Mouse (Mus musculus) adrenal gland, postnatal 14 days (tissue): ENCODE data around the gene Itpr2. TPM values are rescaled to one million over a fixed set of nuclear protein-coding genes. Genes with fewer than 3 reads are reported as not detected.

Experiments used
- DNase-seq: peaks from one replicate; pipeline ENCODE4 v3.0.0; 2021; ENCODE audit warnings: mixed read lengths
- total RNA-seq: library from RNA; stranded (reverse); gene quantifications from 2 replicates; pipeline ENCODE4 v1.2.3, GENCODE M21; 2021

Itpr2 gene
- total RNA-seq, 1 experiment from 2014 or later = 93.3 TPM

DNA sequence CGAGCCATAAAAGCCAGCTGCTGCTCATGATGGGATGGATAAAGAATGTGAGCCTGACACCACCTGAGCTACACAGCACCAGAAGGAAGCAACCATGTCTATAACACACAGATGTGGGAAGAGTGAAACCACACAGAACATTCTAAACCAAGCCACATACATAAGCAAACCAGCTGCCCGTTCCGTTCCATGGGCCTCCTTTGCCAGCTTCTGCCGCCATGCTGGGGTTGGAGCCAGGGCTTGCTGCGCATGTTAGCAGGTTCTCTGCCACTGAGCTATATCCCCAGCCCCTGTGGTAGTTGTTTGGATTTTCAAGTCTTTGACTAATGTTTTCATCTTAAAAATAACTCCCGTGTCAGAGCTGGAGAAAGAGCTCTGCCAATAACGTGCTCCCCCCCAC, 87.9 kb downstream of the Itpr2 start:
- no peak for DNase-seq

DNA sequence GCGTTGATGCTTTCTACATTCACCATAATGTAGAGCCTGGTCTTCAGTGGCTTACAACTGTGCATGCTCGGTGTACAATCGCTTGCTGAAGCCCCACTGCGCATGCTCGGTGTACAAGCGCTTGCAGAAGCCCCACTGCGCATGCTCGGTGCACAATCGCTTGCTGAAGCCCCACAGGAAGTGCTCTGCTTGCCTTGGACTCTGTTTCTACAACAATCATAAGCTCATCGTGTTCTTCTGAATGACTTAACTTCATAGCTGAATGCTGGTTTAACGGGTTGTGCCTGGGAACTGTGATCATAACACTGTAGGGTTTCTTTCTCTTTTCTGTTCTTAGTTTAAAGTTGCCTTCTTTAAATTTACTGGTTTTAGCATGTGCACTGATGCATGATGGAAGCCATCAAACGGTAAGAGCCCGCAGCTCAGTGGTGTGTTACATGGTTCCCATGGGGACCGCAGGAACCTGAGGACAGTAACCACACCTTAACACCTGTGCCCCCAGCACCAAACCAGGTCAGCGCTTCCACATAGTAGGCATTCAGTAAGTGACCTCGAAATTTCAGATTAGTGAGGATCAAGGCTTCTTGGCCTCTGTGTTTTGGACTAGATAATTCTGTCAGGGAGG, 90.5 kb downstream of the Itpr2 start:
- DNase-seq = no peak

DNA sequence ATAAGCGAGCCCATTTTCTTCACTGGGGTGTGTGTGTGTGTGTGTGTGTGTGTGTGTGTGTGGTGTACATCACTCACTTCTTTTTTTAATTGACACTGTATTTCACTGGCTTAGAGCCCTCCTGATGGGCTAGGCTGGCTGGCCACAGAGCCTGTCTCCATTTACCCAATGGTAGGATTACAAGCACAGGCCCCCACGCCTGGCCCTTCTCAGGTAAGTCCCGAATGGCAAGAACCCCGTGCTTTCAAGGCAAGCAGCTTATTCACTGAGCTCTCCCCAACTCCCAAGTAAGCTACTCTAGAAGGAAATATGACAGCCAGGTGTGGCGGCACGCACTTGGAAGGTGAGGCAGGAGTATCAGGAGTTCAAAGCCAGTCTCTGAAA, 91.6 kb downstream of the Itpr2 start:
- DNase-seq = no peak

DNA sequence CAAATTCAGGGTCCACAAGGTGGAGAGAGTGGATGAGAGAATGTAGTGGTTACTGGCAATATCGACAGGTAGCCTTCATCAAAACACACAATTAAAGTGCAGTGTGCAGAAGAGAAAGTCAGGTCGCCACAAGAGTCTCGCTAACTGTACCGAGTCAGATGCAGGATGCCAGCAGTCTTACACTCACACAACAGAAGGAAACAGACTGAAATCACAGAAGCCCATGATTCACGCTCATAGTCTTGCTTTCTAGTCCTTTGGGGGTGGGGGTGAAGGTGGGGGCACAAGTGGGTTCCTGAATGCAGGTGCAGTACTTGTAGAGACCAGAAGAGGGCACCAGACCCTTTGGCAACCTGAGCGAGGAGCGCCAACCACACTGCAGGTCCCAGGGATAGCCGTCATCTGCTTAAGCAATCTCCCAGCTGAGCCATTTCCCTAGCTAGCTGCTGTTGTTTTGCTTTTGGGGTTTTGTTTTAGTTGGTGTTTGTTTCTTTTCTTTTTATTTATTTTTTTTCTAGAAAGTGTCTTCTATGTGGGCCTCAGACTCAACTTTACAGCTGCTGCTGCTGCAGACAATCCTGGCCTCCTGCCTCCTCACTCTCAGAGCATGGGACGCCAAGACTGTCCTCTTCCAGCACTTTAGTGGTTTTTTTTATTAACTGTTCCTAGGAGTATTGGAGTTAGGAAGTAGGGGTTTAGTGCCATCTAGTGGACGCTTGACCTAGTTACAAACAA, 92.2 kb downstream of the Itpr2 start:
- DNase-seq = peak; percentile 90

DNA sequence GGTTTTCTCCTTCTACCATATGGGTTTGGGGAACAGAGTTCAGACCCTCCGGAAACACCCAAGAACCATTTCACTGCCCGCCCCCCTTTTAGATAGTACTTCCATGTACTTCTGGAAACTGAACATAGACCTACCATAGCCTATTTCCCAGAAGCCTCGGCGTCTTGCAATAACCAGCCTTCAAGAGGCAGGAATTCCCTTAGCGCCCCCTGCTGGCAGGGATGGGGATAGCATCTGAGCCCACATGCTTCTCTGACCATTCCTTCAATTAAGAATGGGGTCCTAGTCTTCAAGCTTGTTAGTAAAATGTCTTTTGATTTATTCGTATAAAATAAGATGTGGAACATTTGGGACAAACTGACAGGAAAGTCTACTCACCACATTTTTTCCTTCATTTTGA, 96.6 kb downstream of the Itpr2 start:
- peak; percentile 77 for DNase-seq

DNA sequence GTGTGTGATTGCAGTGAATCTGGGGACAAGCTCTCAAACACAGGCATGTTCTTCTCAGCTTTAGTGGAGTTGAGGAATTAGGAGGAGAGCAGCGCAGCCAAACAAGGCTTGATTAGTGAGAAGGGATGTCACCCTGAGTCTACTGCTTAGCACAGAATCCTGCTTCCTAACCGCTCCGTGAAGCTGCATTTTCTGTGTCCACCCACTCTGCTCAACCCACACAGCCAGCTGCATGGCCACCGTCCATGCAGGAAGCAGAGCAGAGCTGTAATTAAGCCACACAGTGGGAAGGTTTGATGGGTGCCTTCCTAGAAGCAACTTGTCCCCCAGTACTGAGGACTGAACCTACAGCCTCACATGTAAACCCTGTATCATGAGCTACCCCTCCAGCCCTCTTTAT, 97.1 kb downstream of the Itpr2 start:
- no peak for DNase-seq

DNA sequence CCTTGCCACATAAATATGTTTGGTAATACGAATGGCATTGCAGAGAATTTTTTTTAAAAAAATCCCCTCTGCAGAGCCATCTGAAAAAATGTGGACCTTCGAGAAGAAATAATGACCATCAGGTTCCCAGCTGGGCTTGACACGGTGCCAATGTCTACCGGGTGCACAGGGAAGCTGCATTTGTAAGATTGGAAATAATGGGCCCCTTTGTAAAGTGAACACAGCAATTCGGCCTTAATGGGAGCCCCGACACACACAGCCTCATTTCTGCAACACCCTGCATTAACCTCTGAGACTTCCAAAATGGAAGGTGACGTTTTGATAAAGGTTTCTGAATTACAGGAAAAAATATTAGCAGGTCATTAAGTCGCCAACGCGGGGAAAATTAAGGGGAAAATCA, 97.9 kb downstream of the Itpr2 start:
- no peak for DNase-seq

DNA sequence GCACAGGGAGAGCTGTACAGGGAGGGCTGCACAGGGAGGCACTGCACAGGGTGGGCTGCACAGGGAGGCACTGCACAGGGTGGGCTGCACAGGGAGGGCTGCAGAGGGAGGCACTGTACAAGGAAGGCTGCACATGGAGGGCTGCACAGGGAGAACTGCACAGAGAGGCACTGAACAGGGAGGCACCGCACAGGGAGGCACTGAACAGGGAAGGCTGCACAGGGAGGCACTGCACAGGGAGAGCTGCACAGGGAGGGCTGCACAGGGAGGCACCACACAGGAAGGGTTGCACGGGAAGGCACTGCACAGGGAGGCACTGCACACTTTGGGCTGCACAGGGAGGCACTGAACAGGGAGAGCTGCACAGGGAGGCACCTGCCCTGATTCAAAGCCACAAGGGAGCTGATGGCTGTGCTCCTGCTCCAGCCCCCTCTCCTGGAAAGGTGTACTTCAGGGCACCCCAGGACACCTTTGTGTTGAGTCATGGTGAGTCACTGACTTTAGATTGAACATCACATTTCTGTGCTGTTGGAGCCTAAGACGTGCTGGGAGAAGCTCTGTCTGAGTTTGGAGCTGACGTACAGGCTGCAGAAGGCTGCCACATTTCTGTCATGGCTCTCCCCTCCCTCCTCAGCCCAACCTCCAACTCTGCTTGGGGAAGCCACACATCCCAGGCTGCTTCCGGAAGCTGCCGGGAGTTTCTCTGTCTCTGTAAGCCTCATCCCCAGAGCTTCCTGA, 98.9 kb downstream of the Itpr2 start:
- DNase-seq = no peak

DNA sequence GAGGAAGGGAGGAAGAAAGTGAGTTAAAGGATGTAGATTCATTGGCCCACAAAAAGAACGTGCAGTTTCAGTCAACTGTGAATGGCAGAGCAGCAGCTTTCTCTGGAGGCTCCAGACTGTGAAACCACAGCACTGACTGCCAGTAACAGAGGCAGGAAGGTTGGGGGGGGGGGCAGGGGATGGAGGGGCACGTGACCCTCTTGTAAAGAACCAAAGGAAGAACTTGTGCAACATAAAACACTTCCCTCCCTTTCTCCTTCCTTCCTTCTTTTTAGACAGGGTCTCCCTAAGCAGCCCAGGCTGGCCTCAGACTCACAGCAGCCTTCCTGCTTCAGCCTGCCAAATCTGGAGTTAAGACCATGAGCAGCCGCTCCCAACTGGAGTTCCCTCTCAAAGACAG, 104.2 kb downstream of the Itpr2 start:
- DNase-seq = no peak

DNA sequence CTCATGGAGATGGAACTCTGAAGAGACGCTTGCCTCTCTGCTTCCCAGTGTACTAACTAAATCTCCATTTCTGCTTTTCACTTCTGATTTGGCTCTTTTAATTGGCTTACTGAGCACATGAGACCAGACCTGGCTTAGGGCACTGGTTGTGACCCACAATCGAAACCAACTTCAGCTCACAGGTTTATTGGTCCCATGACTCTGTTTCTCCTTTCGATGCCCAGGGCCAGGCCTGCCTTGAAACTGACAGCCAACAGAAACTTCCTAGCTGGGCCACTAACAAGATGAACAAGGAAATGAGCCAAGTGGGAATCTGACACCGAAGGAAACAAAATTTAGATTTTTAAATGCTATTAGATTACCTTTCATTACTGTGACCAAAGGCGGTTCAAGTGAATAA, 105.8 kb downstream of the Itpr2 start:
- DNase-seq = no peak

DNA sequence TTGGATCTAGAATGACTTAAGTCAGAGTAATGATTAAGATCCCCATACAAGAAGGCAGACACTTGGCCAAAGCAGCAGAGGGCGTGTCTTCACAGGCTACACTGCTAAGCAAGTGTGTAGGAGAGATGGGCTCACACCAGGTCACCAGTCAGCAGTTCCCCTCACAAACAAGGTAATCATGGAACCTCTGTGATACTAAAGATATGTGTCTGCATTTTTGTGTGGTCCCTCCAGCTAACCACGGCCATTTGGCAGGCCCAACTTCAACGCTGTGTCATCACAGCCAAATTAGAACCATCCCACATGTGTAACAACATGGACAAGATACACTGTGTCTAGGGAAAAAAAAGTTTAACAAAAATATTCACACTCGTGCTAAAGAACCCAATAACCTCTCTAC, 106.4 kb downstream of the Itpr2 start:
- DNase-seq = no peak

DNA sequence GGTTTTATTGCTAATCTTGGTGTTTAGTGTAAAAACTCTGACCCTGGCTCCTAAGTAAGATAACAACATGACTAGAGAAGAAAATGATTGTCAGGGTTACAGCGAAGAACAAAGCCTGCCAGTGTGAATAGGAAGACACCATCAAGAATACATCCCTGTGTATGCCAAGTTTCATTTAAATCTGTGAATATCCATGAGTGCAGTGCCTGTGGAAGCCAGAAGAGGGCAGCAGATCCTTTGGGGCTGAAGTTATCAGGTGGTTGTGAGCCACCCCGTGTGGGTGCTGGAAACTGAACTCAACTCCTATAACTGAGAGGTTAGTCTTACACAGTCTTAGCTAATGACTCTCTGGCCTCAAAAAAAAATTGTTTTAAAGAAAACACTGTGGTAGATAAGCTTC, 109.8 kb downstream of the Itpr2 start:
- no peak for DNase-seq

DNA sequence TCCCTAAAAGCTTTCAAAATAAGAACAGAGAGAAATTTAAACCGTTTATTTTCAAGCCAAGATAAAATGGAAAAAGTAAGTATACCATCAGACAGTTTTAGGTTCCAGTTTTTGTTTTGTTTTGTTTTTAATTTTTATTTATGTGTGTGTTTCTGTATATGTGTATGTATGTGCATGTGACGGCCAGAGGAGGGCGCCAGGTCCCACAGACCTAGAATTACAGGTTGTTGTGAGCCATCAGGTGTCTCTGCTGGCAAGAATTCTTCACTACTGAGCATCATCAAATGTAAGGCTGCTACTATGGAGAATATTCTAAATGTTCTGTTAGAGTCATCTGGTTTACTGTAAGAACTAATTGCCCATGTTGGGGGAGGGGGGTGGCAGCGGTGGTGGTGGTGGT, 111.9 kb downstream of the Itpr2 start:
- DNase-seq = no peak

DNA sequence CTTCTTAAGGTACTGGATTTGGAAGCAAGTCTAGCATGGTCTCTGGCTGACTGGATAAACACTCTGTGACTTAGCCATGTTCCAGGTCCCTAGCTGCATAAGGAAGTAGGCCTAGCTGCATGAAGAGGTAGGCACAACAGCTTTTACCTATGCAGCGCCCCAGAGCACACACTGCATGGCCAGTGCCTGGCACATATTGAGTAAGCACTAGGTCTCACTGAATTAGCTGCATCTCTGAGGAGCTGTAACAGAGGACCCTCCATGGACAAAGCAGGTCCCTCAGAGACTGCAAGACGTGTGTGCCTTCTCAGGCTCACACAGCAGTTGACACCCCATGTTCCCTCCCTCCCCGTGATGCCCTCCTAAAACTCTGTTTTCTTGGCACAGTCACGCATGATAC, 114.0 kb downstream of the Itpr2 start:
- DNase-seq = no peak

DNA sequence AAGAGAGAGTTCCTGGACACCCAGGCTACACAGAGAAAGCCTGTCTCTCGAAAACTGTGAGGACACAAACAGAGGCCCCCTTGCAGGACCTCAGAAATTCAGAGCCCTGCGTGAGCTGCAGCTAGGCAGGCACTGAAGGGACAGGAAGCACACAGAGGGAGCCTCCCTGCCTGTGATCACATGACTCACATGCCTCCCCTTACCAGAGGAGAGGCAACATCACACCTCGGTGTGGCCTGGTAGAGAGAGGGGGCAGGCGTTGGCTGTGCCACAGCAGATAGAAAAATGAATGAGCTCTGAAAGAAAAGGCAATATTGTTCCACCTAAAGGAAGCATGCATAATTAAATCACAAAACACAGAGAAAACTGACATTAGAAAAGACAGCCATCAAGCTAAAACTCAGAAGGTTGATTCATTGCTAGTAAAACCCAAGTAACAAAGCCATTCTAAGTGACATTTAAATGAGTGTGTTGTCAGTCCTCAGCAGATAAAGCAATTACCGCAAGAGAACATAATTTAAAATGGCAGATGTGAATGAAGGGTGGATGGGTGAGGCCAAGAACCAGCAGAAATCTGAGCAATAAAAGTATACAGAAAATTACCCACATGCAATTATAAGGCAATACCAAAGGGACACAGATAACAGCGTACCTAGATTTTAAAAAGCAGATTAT, 114.8 kb downstream of the Itpr2 start:
- DNase-seq = peak; percentile 15

DNA sequence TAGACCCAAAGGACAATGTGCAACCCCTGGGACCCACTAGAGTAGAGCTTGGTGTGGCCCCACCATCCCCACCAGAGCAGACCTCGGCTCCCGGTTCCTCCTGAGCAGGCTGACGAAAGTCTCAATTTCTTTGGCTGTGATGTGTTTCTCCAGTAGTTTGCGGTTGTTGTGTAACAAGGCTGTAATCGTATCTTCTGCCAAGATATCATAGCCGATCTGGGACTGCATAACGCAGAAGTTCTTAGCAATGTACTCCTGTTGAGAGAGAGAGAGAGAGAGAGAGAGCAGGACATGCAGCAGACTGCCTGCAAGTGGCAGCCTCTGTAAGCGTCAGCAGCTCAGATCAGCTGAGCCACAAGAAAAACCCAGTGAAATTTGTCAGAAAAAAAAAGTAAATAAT, 122.8 kb downstream of the Itpr2 start:
- DNase-seq = no peak

DNA sequence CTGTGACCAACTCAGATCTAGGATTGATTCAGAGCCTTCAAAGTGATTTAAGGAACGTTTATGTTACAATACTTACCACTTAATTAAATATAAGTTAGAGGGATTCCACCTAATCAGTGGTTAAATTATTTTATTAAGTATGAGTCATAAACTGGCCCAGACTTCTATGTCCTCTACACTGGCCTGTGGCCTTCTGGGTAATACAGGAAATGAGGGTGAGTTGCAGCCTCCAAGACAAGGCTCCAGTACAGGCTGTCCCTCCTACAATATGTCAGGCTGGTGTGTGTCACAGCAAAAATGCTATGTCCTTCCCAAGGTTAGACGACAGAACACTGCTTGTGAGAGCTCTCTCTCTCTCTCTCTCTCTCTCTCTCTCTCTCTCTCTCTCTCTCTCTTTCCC, 130.5 kb downstream of the Itpr2 start:
- DNase-seq = peak; percentile 59

DNA sequence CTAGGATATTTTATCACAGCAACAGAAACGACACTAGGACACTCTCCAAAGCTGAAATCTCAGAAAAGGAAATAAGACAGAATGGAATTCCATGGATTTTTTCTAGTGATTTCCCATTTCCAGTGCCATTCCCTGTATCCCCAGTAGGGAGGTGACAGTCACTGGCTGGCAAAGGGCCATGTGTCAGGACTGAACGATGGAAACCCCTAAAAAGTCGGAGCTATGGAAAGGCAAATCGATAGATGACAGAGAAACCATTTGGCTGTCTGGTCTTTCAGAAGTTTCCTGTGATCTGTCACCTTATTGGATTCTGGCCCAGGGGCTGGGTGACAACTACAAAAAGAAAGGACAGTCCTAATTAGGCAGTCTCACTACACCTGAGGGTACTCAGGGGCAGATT, 135.8 kb downstream of the Itpr2 start:
- DNase-seq = no peak

DNA sequence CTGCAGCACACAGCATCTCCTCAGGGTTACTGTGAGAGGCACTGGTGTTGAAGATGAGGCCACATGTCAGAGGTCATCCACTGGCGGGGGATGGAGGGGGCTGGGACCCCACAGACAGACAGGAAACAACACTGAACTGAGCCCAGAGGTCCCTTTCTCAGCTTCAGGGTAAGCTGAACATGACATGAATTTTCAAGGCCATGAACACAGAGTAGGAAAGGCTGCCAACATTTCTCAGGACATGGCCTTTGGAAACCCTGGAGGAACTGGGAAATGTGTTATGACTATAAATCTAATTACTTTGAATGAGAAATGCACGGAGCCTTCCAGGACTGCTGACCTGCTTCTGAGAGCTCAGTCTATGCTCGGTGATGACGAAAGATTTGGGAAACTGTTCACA, 144.1 kb downstream of the Itpr2 start:
- peak; percentile 70 for DNase-seq

DNA sequence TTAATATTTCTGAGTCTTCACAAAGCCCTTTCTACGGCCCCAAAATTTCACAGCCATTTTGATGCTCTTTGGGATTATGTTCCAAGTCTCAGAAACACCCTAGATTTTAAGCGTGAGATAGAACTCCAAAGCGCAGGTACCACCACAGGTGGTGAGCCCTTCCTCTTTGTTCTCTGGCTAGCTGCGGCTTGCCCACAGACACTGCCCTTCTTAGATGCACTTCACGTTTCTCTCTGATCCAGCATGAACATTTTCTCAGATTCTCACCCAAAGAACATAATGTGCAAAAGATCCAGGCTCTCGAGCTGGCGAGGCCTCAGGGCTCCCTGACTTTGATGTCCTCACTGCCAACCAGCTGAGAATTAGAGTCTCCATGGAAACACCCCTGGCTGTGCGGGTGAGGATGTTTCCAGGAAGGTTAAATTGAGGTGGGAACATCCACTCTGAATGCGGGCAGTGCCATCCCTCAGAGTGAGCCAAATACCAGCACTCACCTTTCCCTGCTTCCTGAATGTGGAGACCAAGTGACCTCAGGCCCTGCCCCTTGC, 149.7 kb downstream of the Itpr2 start:
- DNase-seq = no peak

DNA sequence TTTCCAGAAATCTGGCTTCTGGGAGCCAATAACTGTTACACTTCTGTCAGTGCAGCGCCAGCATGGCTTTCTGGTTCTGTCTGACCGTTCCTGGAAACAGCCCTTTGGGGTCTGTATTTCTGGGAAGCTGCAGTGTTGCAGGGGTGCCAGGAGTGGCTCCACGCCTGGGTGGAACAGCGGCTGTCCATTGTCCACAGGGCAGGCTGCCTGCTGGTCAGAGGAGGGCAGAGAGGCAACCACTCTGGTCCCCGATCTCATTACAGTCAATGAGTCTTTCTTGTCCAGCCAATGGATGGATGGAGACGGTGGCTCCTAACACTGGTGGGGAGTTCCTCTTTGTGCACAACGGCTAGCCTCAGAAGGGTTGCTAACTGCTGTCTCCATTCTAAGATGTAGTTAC, 150.2 kb downstream of the Itpr2 start:
- DNase-seq = no peak

DNA sequence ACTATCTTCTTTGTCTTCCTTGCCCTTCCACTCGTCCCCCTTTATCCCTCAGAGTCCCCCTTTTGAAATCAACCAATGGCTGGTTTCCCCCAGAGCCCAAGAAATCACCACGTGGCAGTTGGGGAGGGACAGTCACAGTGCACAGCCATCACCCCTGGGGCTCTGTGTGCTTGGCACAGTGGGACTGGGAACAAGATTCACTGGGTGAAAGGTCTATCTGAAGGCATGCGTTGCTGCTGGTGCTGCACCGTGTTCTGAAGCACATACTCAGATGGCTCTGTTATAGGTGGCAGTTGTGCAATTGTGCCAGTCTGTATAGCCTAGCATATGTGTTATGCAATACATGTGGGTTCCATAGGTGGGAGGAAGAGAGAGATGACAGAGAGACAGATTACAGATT, 154.5 kb downstream of the Itpr2 start:
- DNase-seq = peak; percentile 62
